Mouse (Mus musculus): Measurements from ENCODE around the gene Mrps27. TPM values are rescaled to one million over a fixed set of nuclear protein-coding genes. Genes with fewer than 3 reads are reported as not detected.

Mrps27 gene
- polyA plus RNA-seq, 1 experiment from 2014 or later: 64.1 TPM

- Histone ChIP-seq H3K9ac (ENCODE audit: low read length) (no peak overlapping the region), H3K36me3 (ENCODE audit: control insufficient read depth, insufficient read depth, low read length) (peaks cover 2% of the 10 kb centered on the region; the same call in 1 of the 2 replicates), H3K4me1 (ENCODE audit: control insufficient read depth, insufficient read depth, low read length) (peaks cover 9% of the 10 kb centered on the region), H3K9me3 (ENCODE audit: control insufficient read depth, low read length) (no peaks in the 10 kb centered on the region), H3K27ac (ENCODE audit: low read depth, low read length) (no peak overlapping the region), H3K4me2 (no peak overlapping the region), H3K4me3 (ENCODE audit: low read depth, low read length) (no peak overlapping the region), H3K27me3 (ENCODE audit: control insufficient read depth, insufficient read depth, low read length) (no peaks in the 10 kb centered on the region)
- DNase-seq (ENCODE audit: low spot score, missing footprints) (no peak), ATAC-seq (ENCODE audit: low FRiP score) (no peak)
- 93% methylated on average over 4 of the region's 4 CpGs for WGBS
Measured at GRCm38 (mm10) chr13:99461886-99462285, 117.3 kb downstream of the Mrps27 start.

- H3K4me3 ChIP-seq (ENCODE audit: low read depth, low read length): no peak overlapping the region
- peaks cover 29% of the 10 kb centered on the region for H3K4me1 ChIP-seq (ENCODE audit: control insufficient read depth, insufficient read depth, low read length)
- DNase-seq (ENCODE audit: low spot score, missing footprints) (no peak), ATAC-seq (ENCODE audit: low FRiP score) (no peak)
- WGBS: 78% methylated on average over 4 of the region's 4 CpGs
- H3K4me2 ChIP-seq: no peak overlapping the region
- H3K27me3 ChIP-seq (ENCODE audit: control insufficient read depth, insufficient read depth, low read length): no peaks in the 10 kb centered on the region
- no peak overlapping the region for H3K27ac ChIP-seq (ENCODE audit: low read depth, low read length)
- no peaks in the 10 kb centered on the region for H3K9me3 ChIP-seq (ENCODE audit: control insufficient read depth, low read length)
- no peaks in the 10 kb centered on the region for H3K36me3 ChIP-seq (ENCODE audit: control insufficient read depth, insufficient read depth, low read length)
- no peak overlapping the region for H3K9ac ChIP-seq (ENCODE audit: low read length)
Measured at GRCm38 (mm10) chr13:99464551-99464950, 120.0 kb downstream of the Mrps27 start.

Other genes with a start within 250 kb of the Mrps27 start
- gene Zfp366, start 160.0 kb upstream of the Mrps27 start, polyA plus RNA-seq (2014; fragmentation: Nextera tagmentation; extraction: Ambion mirVana): 0.75 and 0.87 TPM in 2 replicates
- gene Ptcd2, start 81 bp upstream of the Mrps27 start, polyA plus RNA-seq (2014; fragmentation: Nextera tagmentation; extraction: Ambion mirVana): 54.1 and 55.9 TPM in 2 replicates
- 911 and 979 TPM in 2 replicates for gene Map1b, start 171.8 kb downstream of the Mrps27 start, polyA plus RNA-seq (2014; fragmentation: Nextera tagmentation; extraction: Ambion mirVana)